Mouse (Mus musculus) limb, embryonic 13.5 days (tissue): Measurements from ENCODE around the gene Syne2. TPM values are rescaled to one million over a fixed set of nuclear protein-coding genes. Genes with fewer than 3 reads are reported as not detected.

Source experiments
- ATAC-seq: fragments of 200-750 bp; cut with Nextera tagmentation; 2 replicates; pipeline ENCODE4 v1.8.0; 2017; ENCODE audit warnings: low read depth, moderate number of reproducible peaks, moderate TSS enrichment; ENCODE audit not compliant: low FRiP score
- H3K27ac ChIP-seq: fragments of 300-500 bp; sonication (generic); 2 replicates; pipeline ENCODE4 v1.5.1; 2015; ENCODE audit warnings: inconsistent platforms, mild to moderate bottlenecking, moderate library complexity
- H3K27me3 ChIP-seq: fragments of 300-500 bp; sonication (generic); 2 replicates; pipeline ENCODE4 v1.6.1; 2015; ENCODE audit warnings: mild to moderate bottlenecking, inconsistent platforms
- H3K36me3 ChIP-seq: fragments of 300-500 bp; sonication (generic); 2 replicates; pipeline ENCODE4 v1.6.1; 2015; ENCODE audit warnings: inconsistent platforms, mild to moderate bottlenecking, moderate library complexity
- H3K4me1 ChIP-seq: fragments of 300-500 bp; sonication (generic); 2 replicates; pipeline ENCODE4 v1.6.1; 2015; ENCODE audit warnings: inconsistent platforms
- H3K4me2 ChIP-seq: fragments of 300-500 bp; sonication (generic); replicated peaks from 2 replicates; pipeline ENCODE4 v1.6.1; 2015; ENCODE audit warnings: inconsistent platforms, mild to moderate bottlenecking, moderate library complexity
- H3K4me3 ChIP-seq: fragments of 300-500 bp; sonication (generic); 2 replicates; pipeline ENCODE4 v1.5.1; 2015; ENCODE audit warnings: moderate library complexity, mild to moderate bottlenecking, inconsistent platforms
- H3K9ac ChIP-seq: fragments of 300-500 bp; sonication (generic); 2 replicates; pipeline ENCODE4 v1.6.1; 2015; ENCODE audit warnings: mild to moderate bottlenecking, inconsistent platforms
- H3K9me3 ChIP-seq: fragments of 300-500 bp; sonication (generic); 2 replicates; pipeline ENCODE4 v1.6.1; 2016; ENCODE audit warnings: inconsistent platforms
- whole genome bisulfite sequencing: fragments of 180-500 bp; shearing (Covaris S2); methylation state at CpG from one replicate; pipeline ENCODE4 v1.1.7; 2015; 5-methylcytosine and 5-hydroxymethylcytosine counted together
- polyA plus RNA-seq: library from polyadenylated mRNA; unstranded; fragments of >200 nt; fragmentation: Nextera tagmentation; extraction: Ambion mirVana; gene quantifications from 2 replicates; pipeline ENCODE4 v1.2.1, GENCODE M21; 2015

Syne2 gene
- polyA plus RNA-seq, 1 experiment from 2014 or later, result 71.4 TPM

- no peak overlapping the region for H3K27ac ChIP-seq
- H3K36me3 ChIP-seq, result peaks cover 33% of the 10 kb centered on the region
- no peak overlapping the region for H3K4me3 ChIP-seq
- no peak overlapping the region for H3K9ac ChIP-seq
- no peak for ATAC-seq
- H3K4me1 ChIP-seq, result no peaks in the 10 kb centered on the region
- 74% methylated on average over 4 of the region's 4 CpGs for WGBS
- H3K27me3 ChIP-seq, result no peaks in the 10 kb centered on the region
- H3K9me3 ChIP-seq, result no peaks in the 10 kb centered on the region
- H3K4me2 ChIP-seq, result no peak overlapping the region
Observed at GRCm38 (mm10) chr12:75881554-75881953, 63.6 kb downstream of the Syne2 start.

GRCm38 (mm10) chr12:75886161-75886560 lies 68.2 kb downstream of the Syne2 start:
- H3K9me3 ChIP-seq, result no peaks in the 10 kb centered on the region
- no peak overlapping the region for H3K4me2 ChIP-seq
- WGBS, result 70% methylated on average over 7 of the region's 7 CpGs
- no peak overlapping the region for H3K27ac ChIP-seq
- no peaks in the 10 kb centered on the region for H3K4me1 ChIP-seq
- no peak for ATAC-seq
- no peak overlapping the region for H3K9ac ChIP-seq
- peaks cover 44% of the 10 kb centered on the region for H3K36me3 ChIP-seq
- no peak overlapping the region for H3K4me3 ChIP-seq
- H3K27me3 ChIP-seq, result no peaks in the 10 kb centered on the region

GRCm38 (mm10) chr12:75886946-75887345 lies 69.0 kb downstream of the Syne2 start:
- H3K4me3 ChIP-seq, result no peak overlapping the region
- H3K9me3 ChIP-seq, result no peaks in the 10 kb centered on the region
- H3K36me3 ChIP-seq, result peaks cover 43% of the 10 kb centered on the region
- H3K4me1 ChIP-seq, result no peaks in the 10 kb centered on the region
- 72% methylated on average over 2 of the region's 2 CpGs for WGBS
- no peak overlapping the region for H3K9ac ChIP-seq
- no peaks in the 10 kb centered on the region for H3K27me3 ChIP-seq
- ATAC-seq, result no peak
- no peak overlapping the region for H3K27ac ChIP-seq
- H3K4me2 ChIP-seq, result no peak overlapping the region

- Histone ChIP-seq H3K4me3 (no peak overlapping the region), H3K4me1 (no peaks in the 10 kb centered on the region), H3K4me2 (no peak overlapping the region), H3K9ac (no peak overlapping the region), H3K36me3 (peaks cover 53% of the 10 kb centered on the region), H3K27ac (no peak overlapping the region), H3K9me3 (no peaks in the 10 kb centered on the region), H3K27me3 (no peaks in the 10 kb centered on the region)
- 94% methylated on average over 12 of the region's 12 CpGs for WGBS
- no peak for ATAC-seq
Observed at GRCm38 (mm10) chr12:75888721-75889120, 70.8 kb downstream of the Syne2 start.

DNA sequence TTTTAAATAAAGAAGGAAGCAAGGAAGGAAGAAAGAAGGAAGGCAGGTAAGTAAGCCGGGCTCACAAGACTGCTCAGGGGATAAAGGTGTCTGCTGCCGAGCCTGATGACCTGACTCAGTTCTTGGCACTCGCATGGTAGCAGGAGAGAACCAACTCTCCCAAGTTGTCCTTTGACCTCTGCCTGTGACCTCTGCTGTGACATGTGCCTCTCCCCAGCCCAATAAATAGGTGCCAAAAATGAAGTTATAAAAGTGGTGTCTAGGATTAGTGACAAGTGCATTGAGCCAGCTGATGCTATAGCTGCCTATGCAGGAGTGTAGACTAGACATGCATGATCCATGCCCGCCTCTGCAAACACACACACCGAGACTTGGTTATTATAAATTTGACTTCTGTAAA lies 73.3 kb downstream of the Syne2 start:
- no peaks in the 10 kb centered on the region for H3K4me1 ChIP-seq
- H3K36me3 ChIP-seq, result peaks cover 59% of the 10 kb centered on the region
- no peak overlapping the region for H3K4me3 ChIP-seq
- H3K4me2 ChIP-seq, result no peak overlapping the region
- 84% methylated on average over 5 of the region's 5 CpGs for WGBS
- H3K9me3 ChIP-seq, result no peaks in the 10 kb centered on the region
- no peaks in the 10 kb centered on the region for H3K27me3 ChIP-seq
- no peak for ATAC-seq
- no peak overlapping the region for H3K27ac ChIP-seq
- no peak overlapping the region for H3K9ac ChIP-seq

GRCm38 (mm10) chr12:75893392-75893791 lies 75.5 kb downstream of the Syne2 start:
- WGBS, result 80% methylated on average over 5 of the region's 5 CpGs
- peaks cover 67% of the 10 kb centered on the region for H3K36me3 ChIP-seq
- H3K9ac ChIP-seq, result no peak overlapping the region

DNA sequence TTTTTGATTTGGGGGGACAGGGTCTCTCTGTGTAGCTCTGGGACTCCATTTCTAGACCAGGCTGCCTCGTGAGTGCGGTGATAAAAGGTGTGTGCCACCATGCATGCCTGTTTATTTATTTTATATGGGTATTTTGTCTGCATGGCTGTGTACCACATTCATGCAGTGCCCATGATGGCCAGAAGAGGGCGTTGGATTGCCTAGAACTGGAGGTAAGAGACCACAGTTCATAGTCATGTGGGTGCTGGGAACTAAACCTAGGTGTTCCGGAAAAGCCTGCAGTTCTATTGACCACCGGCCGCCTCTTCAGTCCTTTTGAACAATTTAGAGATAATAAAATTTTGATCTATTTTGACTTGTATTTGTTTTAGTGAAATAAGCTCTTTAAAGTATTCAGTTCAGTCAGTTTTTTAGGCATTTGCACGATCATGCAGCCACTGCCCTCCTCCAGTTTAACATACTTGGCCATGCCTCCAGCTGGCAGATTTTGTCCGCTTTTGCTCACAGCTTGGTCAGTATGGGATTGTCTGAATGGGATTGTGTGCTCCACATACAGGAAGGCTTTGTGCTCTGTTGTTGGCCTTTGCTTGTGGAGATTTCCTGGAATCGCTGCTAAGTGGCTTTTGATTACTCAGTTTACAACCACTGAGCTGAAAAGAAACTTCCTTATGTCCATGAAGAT lies 76.5 kb downstream of the Syne2 start:
- no peaks in the 10 kb centered on the region for H3K27me3 ChIP-seq
- no peak overlapping the region for H3K27ac ChIP-seq
- WGBS, result 76% methylated on average over 9 of the region's 9 CpGs
- H3K4me3 ChIP-seq, result no peak overlapping the region
- no peak overlapping the region for H3K9ac ChIP-seq
- H3K4me1 ChIP-seq, result no peaks in the 10 kb centered on the region
- H3K4me2 ChIP-seq, result no peak overlapping the region
- H3K36me3 ChIP-seq, result peaks cover 68% of the 10 kb centered on the region
- no peak for ATAC-seq
- H3K9me3 ChIP-seq, result no peaks in the 10 kb centered on the region

More at GRCm38 (mm10) chr12:75893392-75893791, 75.5 kb downstream of the Syne2 start:
- Histone ChIP-seq H3K9me3 (no peaks in the 10 kb centered on the region), H3K4me3 (no peak overlapping the region), H3K27me3 (no peaks in the 10 kb centered on the region), H3K27ac (no peak overlapping the region), H3K4me1 (no peaks in the 10 kb centered on the region), H3K4me2 (no peak overlapping the region)
- ATAC-seq, result no peak

DNA sequence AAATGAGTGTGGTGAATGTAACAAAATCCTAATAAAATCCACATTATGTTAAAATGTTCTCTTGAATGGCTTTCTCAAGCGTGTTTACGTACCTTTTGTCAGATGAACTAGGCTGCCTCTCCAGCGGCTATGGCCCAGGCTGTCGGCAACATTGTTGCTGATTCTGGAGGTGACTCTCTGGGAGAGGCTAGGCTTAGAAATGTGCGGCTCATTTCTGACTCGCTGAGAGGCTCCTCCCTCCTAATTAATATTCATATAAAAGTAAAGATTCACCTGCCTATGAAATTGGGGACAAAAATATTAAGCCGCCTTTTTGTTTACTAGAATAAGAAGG lies 77.0 kb downstream of the Syne2 start:
- no peaks in the 10 kb centered on the region for H3K9me3 ChIP-seq
- H3K4me1 ChIP-seq, result no peaks in the 10 kb centered on the region
- no peaks in the 10 kb centered on the region for H3K27me3 ChIP-seq
- H3K9ac ChIP-seq, result no peak overlapping the region
- ATAC-seq, result no peak
- 76% methylated on average over 7 of the region's 7 CpGs for WGBS
- H3K4me3 ChIP-seq, result no peak overlapping the region
- peaks cover 68% of the 10 kb centered on the region for H3K36me3 ChIP-seq
- no peak overlapping the region for H3K4me2 ChIP-seq
- no peak overlapping the region for H3K27ac ChIP-seq

DNA sequence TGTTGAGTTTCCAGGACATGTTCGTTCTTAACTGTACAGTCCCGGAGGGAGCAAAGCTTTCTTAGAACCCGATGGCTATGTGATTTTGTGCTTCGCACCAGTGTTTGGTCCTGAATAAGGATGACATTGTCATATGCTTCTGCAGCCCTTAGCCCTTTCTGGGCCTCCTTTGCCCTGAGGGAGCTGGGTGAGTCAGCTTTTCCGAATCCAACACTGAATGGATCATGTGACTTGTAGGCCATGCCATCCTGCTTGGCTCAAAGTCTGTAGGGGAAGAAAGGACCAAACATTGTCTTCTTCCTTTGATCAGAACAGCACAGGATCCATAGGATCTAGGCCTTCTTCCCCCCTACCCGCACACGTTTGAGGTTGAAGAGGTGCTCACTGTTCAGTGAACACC lies 79.9 kb downstream of the Syne2 start:
- no peaks in the 10 kb centered on the region for H3K9me3 ChIP-seq
- ATAC-seq, result no peak

DNA sequence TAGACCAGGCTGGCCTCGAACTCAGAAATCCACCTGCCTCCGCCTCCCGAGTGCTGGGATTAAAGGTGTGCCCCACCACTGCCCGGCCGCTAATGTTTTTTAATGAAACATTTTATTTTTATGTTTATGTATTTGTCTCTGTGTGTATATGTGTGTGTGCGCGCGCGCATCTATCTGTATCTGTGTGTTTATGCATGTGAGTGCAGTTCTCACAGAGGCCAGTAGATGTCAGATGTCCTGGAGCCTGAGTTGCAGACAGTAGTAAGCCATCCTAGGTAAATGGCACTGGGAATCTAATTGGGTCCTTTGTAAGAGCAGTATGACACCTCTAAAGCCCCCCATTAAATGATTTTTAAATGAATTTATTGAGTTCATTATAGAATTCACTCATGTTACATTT lies 83.8 kb downstream of the Syne2 start:
- peaks cover 67% of the 10 kb centered on the region for H3K36me3 ChIP-seq

More for the DNA sequence above, 79.9 kb downstream of the Syne2 start:
- H3K27ac ChIP-seq, result no peak overlapping the region
- no peaks in the 10 kb centered on the region for H3K27me3 ChIP-seq
- 84% methylated on average over 7 of the region's 7 CpGs for WGBS
- no peaks in the 10 kb centered on the region for H3K4me1 ChIP-seq
- H3K36me3 ChIP-seq, result peaks cover 63% of the 10 kb centered on the region
- H3K9ac ChIP-seq, result no peak overlapping the region
- H3K4me2 ChIP-seq, result no peak overlapping the region
- no peak overlapping the region for H3K4me3 ChIP-seq

DNA sequence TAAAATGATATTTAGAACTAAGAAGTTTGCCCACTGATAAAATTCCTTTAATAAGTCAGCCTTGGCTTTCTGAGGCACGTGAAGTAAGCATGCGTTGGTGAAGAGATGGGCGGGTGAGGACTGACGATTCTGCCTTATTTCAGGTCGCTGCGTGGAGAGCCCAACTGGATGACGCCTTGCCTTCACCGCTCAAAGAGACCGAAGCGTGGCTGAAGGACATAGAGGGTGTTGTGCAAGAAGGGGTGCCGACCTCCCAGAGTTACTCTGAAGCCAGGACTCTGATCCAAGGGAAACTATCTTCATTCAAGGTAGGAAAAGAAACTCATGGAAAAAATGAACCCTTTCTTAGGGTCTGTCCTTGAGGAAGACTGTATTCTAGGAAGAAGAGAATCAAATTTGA lies 86.1 kb downstream of the Syne2 start:
- no peak overlapping the region for H3K9ac ChIP-seq
- WGBS, result 94% methylated on average over 11 of the region's 11 CpGs
- H3K27me3 ChIP-seq, result no peaks in the 10 kb centered on the region
- H3K4me3 ChIP-seq, result no peak overlapping the region
- no peak for ATAC-seq
- no peaks in the 10 kb centered on the region for H3K4me1 ChIP-seq
- H3K9me3 ChIP-seq, result no peaks in the 10 kb centered on the region
- no peak overlapping the region for H3K27ac ChIP-seq
- no peak overlapping the region for H3K4me2 ChIP-seq
- peaks cover 54% of the 10 kb centered on the region for H3K36me3 ChIP-seq

More for the DNA sequence above, 83.8 kb downstream of the Syne2 start:
- no peak for ATAC-seq
- Histone ChIP-seq H3K4me1 (no peaks in the 10 kb centered on the region), H3K4me2 (no peak overlapping the region), H3K27me3 (no peaks in the 10 kb centered on the region), H3K4me3 (no peak overlapping the region), H3K9me3 (no peaks in the 10 kb centered on the region), H3K27ac (no peak overlapping the region), H3K9ac (no peak overlapping the region)
- WGBS, result 98% methylated on average over 9 of the region's 9 CpGs

DNA sequence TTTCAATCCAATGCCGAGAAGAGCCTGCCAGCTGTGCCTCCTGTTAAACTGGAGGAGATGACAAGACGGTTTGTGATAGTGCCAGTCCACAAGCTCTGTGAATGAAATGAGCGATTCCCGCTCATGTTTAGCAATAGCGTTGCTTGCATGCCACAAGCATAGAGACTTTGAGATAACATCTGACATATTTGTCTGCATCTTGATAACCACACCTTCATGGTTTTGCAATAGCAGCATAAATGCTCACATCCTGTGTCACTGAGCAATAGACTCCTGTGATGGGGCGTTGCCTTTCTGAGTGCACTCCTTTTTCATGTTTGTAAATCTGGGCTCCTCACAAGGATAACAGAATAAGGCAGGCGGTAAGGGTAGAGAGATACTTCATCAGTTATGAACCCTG lies 87.4 kb downstream of the Syne2 start:
- ATAC-seq, result no peak
- WGBS, result 93% methylated on average over 7 of the region's 7 CpGs
- Histone ChIP-seq H3K9ac (no peak overlapping the region), H3K27me3 (no peaks in the 10 kb centered on the region), H3K4me2 (no peak overlapping the region), H3K4me3 (no peak overlapping the region), H3K4me1 (no peaks in the 10 kb centered on the region), H3K36me3 (peaks cover 56% of the 10 kb centered on the region), H3K9me3 (no peaks in the 10 kb centered on the region), H3K27ac (no peak overlapping the region)

- Histone ChIP-seq H3K27me3 (no peaks in the 10 kb centered on the region), H3K9ac (no peak overlapping the region), H3K9me3 (no peaks in the 10 kb centered on the region), H3K4me1 (no peaks in the 10 kb centered on the region), H3K4me2 (no peak overlapping the region), H3K36me3 (peaks cover 68% of the 10 kb centered on the region), H3K4me3 (no peak overlapping the region), H3K27ac (no peak overlapping the region)
- 94% methylated on average over 3 of the region's 3 CpGs for WGBS
- no peak for ATAC-seq
Observed at GRCm38 (mm10) chr12:75908466-75908865, 90.5 kb downstream of the Syne2 start.
